Mouse (Mus musculus) erythroblast, embryonic 14.5 days (primary cell): Measurements from ENCODE around the gene Utrn. TPM values are rescaled to one million over a fixed set of nuclear protein-coding genes. Genes with fewer than 3 reads are reported as not detected.

Source experiments
- H3K27me3 ChIP-seq: 2 replicates; pipeline ENCODE4 v1.6.1; 2012; ENCODE audit warnings: inconsistent platforms; ENCODE audit not compliant: control insufficient read depth
- H3K36me3 ChIP-seq: 2 replicates; pipeline ENCODE4 v1.6.1; 2012; ENCODE audit warnings: mild to moderate bottlenecking, inconsistent platforms; ENCODE audit not compliant: control insufficient read depth
- H3K4me1 ChIP-seq: 2 replicates; pipeline ENCODE4 v1.6.1; 2012; ENCODE audit warnings: inconsistent platforms; ENCODE audit not compliant: control insufficient read depth
- H3K4me3 ChIP-seq: replicated peaks from 2 replicates; pipeline ENCODE3; 2012; ENCODE audit warnings: moderate library complexity, mild to moderate bottlenecking, inconsistent platforms
- H3K9me3 ChIP-seq: 2 replicates; pipeline ENCODE4 v1.6.1; 2012; ENCODE audit warnings: low read length, inconsistent platforms, mixed read lengths; ENCODE audit not compliant: control insufficient read depth
- GATA1 ChIP-seq: IDR thresholded peaks from 2 replicates; pipeline ENCODE4 v1.6.1; 2012; ENCODE audit warnings: low read length, inconsistent platforms, mixed read lengths
- TAL1 ChIP-seq: IDR thresholded peaks from 3 replicates; pipeline ENCODE4 v1.6.1; 2012; ENCODE audit warnings: low read length, inconsistent platforms, mixed read lengths
- polyA plus RNA-seq: library from polyadenylated mRNA; stranded (reverse); fragments of >175 nt; gene quantifications from 2 replicates; pipeline ENCODE4 v1.2.3, GENCODE M21; 2012

The Utrn gene
- polyA plus RNA-seq, 1 experiment, result 0.01 TPM

DNA sequence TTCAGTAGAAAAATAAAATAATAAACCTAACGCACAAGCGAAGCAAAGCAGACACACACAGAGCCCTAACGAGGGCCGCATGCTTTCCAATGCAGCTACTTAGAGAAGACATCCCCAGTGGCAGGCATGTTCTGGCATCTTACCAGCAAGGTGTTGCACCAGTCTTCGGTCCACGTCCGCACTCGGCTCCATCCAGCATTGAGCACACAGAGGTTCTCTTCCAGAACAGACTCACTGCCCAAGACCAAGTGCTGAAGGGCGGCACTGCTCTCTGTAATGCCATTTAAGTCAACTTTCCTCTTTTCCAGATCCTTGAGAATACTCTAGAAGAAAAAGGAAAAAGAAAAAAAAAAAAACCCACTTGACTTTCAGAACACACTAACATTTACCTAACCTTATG, 197.6 kb downstream of the Utrn start:
- no peaks in the 10 kb centered on the region for H3K4me1 ChIP-seq
- no peak for TF ChIP-seq TAL1
- TF ChIP-seq GATA1, result no peak
- H3K36me3 ChIP-seq, result no peaks in the 10 kb centered on the region; the same call in 1 of the 2 replicates
- no peak overlapping the region for H3K4me3 ChIP-seq
- no peaks in the 10 kb centered on the region for H3K9me3 ChIP-seq
- H3K27me3 ChIP-seq, result no peaks in the 10 kb centered on the region

DNA sequence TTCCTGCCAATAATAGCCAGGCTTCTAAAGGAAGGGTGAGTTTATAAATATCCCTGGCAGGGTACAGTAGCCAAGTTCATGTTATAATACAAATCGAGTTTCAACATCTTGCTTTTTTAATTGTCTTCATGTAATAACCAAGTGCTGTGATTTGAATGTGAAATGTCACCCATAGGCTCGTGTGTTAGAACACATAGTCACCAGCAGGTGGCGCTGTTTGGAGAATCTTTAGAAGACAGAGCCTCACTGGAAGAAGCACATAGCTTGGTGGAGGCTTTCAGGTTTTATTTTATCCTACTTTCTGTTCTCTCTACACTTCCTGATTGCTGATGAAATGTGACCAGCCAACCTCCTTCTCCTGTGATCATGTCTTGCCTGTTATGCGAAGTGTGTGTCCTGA, 207.1 kb downstream of the Utrn start:
- Histone ChIP-seq H3K4me1 (peaks cover 1% of the 10 kb centered on the region), H3K36me3 (no peaks in the 10 kb centered on the region; the same call in none of the 2 replicates), H3K9me3 (peaks cover 6% of the 10 kb centered on the region), H3K4me3 (no peak overlapping the region), H3K27me3 (no peaks in the 10 kb centered on the region)
- TF ChIP-seq TAL1 (no peak), GATA1 (no peak)

DNA sequence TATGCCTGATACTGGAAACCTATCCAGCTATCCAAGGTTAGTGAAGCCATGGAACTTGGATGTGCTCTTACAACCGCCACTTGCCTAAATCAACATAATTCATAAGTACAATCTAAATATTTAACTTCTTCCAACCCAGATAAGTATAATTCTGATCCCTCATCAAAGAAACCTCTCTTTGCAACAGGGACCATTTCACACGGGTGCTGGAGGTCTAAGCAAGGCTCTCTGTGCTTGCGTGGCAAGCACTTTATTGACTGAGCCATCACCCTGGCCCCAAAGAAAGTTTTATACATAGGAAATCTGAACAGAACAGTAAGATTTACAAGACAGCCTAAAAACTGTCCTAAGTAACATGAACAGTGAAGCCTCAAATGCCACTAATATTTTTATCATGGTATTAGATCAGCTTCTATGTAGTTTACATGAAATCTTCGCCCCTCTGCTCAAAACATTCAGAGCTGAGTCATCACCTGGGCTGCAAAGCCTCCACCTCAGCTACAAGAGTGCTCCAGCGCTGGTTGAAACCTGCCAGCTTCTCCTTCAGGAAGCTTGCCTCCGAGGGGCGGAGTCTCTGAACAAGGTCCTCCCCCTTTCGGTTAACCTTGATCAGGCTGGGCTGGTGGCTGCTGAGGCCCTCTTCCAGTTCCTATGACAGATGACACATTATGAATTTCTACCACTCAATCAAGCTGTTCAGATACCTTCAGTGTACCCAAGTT, 211.0 kb downstream of the Utrn start:
- peaks cover 3% of the 10 kb centered on the region for H3K4me1 ChIP-seq
- H3K36me3 ChIP-seq, result no peaks in the 10 kb centered on the region; the same call in 1 of the 2 replicates
- H3K9me3 ChIP-seq, result peaks cover 6% of the 10 kb centered on the region
- no peak overlapping the region for H3K4me3 ChIP-seq
- H3K27me3 ChIP-seq, result no peaks in the 10 kb centered on the region
- TF ChIP-seq TAL1 (no peak), GATA1 (no peak)

DNA sequence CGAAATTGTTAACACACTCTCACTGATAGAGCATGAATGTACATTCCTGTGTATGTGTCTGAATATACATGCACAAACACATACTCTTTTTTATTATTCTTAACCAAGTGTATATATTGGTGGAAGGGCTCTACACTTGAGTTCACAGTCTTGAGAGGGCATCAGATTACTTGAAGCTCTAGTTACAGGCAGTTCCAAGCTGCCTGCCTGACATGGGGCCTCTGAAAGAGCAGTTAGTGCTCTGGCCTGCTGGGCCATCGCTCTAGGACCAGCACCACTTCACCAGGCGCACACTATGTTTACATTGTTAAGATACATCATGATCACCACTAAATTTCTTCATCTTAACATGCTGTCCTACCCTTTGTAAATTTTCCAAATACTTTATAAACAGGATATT, 216.2 kb downstream of the Utrn start:
- Histone ChIP-seq H3K4me1 (peaks cover 3% of the 10 kb centered on the region), H3K4me3 (no peak overlapping the region), H3K36me3 (no peaks in the 10 kb centered on the region), H3K9me3 (no peaks in the 10 kb centered on the region), H3K27me3 (no peaks in the 10 kb centered on the region)
- TF ChIP-seq TAL1, result no peak
- no peak for TF ChIP-seq GATA1

DNA sequence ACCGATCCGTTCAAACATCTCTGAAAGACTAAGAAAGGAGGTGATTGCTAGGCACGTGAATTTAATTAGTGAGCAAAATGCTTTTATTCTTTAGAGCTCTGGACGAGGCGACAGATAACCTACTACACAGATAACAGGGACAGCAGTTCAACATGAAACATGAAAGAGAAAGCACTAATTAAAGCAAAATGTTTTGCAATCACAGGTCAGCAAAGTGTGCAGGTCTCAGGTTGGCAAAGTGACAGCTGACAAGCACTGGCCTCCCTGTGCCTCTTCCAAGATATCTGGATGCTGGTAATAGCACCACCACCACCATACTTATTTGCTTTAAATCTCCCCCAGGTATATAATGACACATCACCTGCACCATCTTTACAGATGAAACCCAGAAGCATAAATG, 223.0 kb downstream of the Utrn start:
- Histone ChIP-seq H3K36me3 (no peaks in the 10 kb centered on the region), H3K9me3 (no peaks in the 10 kb centered on the region), H3K27me3 (no peaks in the 10 kb centered on the region), H3K4me3 (no peak overlapping the region), H3K4me1 (no peaks in the 10 kb centered on the region)
- TF ChIP-seq GATA1 (no peak), TAL1 (no peak)

- no peaks in the 10 kb centered on the region for H3K9me3 ChIP-seq
- no peaks in the 10 kb centered on the region for H3K36me3 ChIP-seq
- H3K4me3 ChIP-seq, result no peak overlapping the region
- H3K27me3 ChIP-seq, result no peaks in the 10 kb centered on the region
- H3K4me1 ChIP-seq, result no peaks in the 10 kb centered on the region
- TF ChIP-seq GATA1 (no peak), TAL1 (no peak)
Observed at GRCm38 (mm10) chr10:12643336-12643735, 225.8 kb downstream of the Utrn start.

DNA sequence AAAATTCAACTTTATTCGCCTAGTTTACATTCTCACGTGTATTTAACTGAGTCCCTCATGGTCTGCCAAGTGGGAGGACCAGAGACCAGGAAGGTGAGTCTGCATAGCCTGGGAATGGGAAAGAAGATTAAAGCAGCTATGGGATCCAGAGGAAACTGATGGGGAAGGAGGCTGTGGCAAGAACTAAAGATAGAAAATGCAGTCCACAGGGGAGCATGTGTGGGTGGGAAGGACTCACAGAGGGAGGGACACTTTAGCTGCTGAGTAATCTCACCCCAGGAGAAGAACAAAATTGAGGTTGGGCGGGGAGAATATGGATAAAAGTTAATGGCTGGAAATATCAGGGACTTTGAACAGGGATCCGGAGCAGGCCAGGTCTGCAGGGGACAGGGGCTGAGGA, 229.5 kb downstream of the Utrn start:
- Histone ChIP-seq H3K4me1 (no peaks in the 10 kb centered on the region), H3K36me3 (no peaks in the 10 kb centered on the region), H3K9me3 (no peaks in the 10 kb centered on the region), H3K4me3 (no peak overlapping the region), H3K27me3 (no peaks in the 10 kb centered on the region)
- no peak for TF ChIP-seq TAL1
- no peak for TF ChIP-seq GATA1

DNA sequence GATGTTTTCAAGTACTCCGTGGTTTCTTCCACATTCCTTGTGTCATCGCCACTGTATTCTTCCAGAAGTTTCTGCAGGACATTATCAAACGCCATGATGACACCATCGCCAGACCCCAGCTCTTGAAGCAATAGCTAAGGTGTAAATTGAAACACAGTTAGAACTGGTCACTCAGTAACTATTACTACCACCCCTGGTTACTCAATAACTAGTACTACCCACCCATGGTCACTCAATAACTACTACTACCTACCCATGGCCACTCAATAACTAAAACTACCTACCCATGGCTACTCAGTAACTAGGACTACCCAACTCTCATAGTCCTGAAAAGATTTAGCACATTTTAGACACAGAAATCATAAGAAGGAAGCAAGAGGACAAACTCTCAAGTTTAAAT, 235.2 kb downstream of the Utrn start:
- no peak overlapping the region for H3K4me3 ChIP-seq
- H3K9me3 ChIP-seq, result no peaks in the 10 kb centered on the region
- no peaks in the 10 kb centered on the region for H3K27me3 ChIP-seq
- no peak for TF ChIP-seq GATA1
- no peak for TF ChIP-seq TAL1
- H3K36me3 ChIP-seq, result no peaks in the 10 kb centered on the region
- no peaks in the 10 kb centered on the region for H3K4me1 ChIP-seq

DNA sequence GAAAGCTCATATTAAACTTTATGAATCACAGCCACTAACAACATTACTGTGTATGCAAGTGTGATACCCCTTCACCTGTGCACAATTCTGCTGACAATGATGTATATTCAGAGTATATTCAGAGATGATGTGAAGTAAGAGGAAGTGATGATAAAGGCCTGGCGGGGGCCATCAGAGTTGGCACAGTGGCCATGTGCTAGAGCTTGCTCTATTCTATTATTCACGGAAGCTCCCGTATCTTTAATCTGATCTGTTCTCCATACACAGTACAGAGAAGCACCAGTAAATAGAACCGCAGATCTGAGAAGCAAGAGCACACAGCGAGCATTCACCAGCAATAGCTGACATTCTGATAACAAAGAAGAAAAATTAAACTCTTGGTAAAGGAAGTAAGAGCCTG, 238.2 kb downstream of the Utrn start:
- Histone ChIP-seq H3K4me1 (no peaks in the 10 kb centered on the region), H3K9me3 (no peaks in the 10 kb centered on the region), H3K27me3 (no peaks in the 10 kb centered on the region), H3K4me3 (no peak overlapping the region), H3K36me3 (no peaks in the 10 kb centered on the region)
- no peak for TF ChIP-seq GATA1
- TF ChIP-seq TAL1, result no peak

DNA sequence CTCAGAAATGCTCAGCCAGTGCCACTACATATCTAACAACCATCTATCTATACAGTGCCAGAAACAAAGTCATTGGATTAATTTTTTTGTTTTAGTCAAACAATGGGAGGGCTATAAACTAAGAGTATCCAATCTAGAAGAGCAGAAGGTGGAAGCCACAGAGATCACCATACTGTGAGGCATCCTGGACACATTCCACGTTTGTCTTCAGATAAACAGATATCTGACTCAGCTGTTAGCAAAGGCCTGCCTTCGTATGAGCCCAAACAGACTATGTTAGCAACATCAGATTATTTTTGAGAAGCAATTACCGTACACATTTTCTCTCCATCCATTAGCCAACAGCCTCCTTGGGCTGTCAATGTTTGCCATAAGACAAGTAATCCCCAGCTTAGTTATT, 250.8 kb downstream of the Utrn start:
- Histone ChIP-seq H3K4me3 (no peak overlapping the region), H3K27me3 (no peaks in the 10 kb centered on the region), H3K4me1 (no peaks in the 10 kb centered on the region), H3K9me3 (no peaks in the 10 kb centered on the region), H3K36me3 (no peaks in the 10 kb centered on the region)
- TF ChIP-seq GATA1 (no peak), TAL1 (no peak)
